Mouse (Mus musculus): Measurements from ENCODE around the gene Dnm2.

DNA sequence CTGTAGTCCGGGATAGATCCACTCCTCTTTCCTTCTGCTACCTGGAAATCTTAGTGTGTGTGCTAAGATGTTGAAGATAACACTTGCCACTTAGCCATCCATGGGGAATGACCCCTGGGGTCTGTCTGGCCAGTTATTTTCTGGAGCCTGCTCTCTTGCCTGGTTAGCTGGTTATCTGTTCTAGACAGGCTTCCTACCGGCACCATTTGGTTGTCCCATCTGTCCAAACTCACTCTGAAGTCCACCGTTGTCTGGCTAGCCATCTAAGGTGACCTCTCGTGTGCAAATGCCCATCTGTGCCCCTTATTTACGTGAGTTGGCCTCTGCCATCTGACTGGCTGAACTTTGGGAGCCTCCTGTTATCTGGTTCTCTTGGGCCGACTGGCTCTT, 843 bp downstream of the Dnm2 start:
- TF ChIP-seq CTCF (IDR thresholded peaks at IDR 0.05; ENCODE audit: insufficient read depth, low read length) (no peak), POLR2A (IDR thresholded peaks at IDR 0.05; ENCODE audit: borderline replicate concordance, extremely low read depth, low read depth, low read length) (no peak)

All from lung, adult 2 months (tissue).